13 mouse cellular contexts compared by ENCODE assay signal in the genomic region with DNA sequence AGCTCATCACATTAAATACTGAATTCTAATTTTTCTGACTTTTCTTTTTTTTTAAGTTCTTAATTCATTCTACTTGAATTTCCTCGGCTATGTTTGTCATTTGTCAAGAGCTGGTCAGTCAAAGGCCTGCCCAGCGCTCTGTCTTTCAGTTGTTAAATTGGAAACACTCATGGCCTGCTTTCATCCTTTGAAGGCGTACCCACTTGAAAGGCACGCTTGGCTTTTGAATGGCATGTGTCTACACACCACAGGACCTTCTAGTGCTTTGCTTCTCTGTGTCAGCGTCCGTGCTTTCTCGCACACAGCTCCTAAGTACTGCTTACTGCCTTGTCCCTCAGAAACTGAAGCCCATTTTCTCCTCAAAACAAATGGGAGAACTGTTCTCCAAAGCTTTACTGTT.
"Had no signal": no experiment of that assay in that cellular context is flagged by ENCODE, and none has a peak within 500 bp of the region (broad histone marks: within the 10 kb centered on the region; RNA-seq: fewer than 3 reads in every experiment).

No protein-coding gene starts in this region.

- H3K4me3 ChIP-seq: liver, embryonic 15.5 days; midbrain, embryonic 13.5 days; neural tube, embryonic 12.5 days had no signal

- H3K36me3 ChIP-seq: liver, embryonic 15.5 days had no signal

- DNase-seq: kidney, adult 11 months; kidney, adult 9 months; kidney, postnatal 36 days; layer of hippocampus, adult 9-11 months; layer of hippocampus, postnatal 36 days; left cerebral cortex, postnatal 4 days; retina, postnatal 1 day; right cerebral cortex, postnatal 14 days; thymus, postnatal 4 days had no signal

- H3K27me3 ChIP-seq: liver, embryonic 15.5 days; midbrain, embryonic 13.5 days; neural tube, embryonic 12.5 days had no signal

- H3K9me3 ChIP-seq: liver, embryonic 15.5 days; midbrain, embryonic 13.5 days; neural tube, embryonic 12.5 days had no signal

- H3K27ac ChIP-seq: kidney, postnatal 0 days; liver, embryonic 15.5 days; midbrain, embryonic 13.5 days; neural tube, embryonic 12.5 days had no signal
